Mouse (Mus musculus): ENCODE measurements at regions not wholly inside any gene's neighbourhood (a gene's known extent, or its start where the extent isn't known, plus 50 kb on each side); places are given as distances from the start of the nearest gene placed in this dataset.
A peak's percentile ranks its signal among the peaks of the same experiment; 100 is the strongest.

GRCm38 (mm10) chr2:74930702-74931101, 105.1 kb downstream of the Mtx2 start:
- peaks cover 57% of the 10 kb centered on the region for H3K27me3 ChIP-seq
- H3K4me1 ChIP-seq (replicated peaks), result peaks cover 36% of the 10 kb centered on the region
- no peak overlapping the region for H3K4me2 ChIP-seq
- no peaks in the 10 kb centered on the region for H3K36me3 ChIP-seq
- no peak for ATAC-seq (ENCODE audit: insufficient number of reproducible peaks, insufficient read depth, low FRiP score, low TSS enrichment, low read depth)
- 8% methylated on average over 3 of the region's 3 CpGs for WGBS
- no peak overlapping the region for H3K9ac ChIP-seq (replicated peaks)
- no peak overlapping the region for H3K4me3 ChIP-seq (replicated peaks)
- no peaks in the 10 kb centered on the region for H3K9me3 ChIP-seq
- no peak overlapping the region for H3K27ac ChIP-seq

GRCm38 (mm10) chr2:74933190-74933589, 107.6 kb downstream of the Mtx2 start:
- ATAC-seq (ENCODE audit: insufficient number of reproducible peaks, insufficient read depth, low FRiP score, low TSS enrichment, low read depth), result no peak
- Histone ChIP-seq H3K27me3 (peaks cover 67% of the 10 kb centered on the region), H3K27ac (no peak overlapping the region), H3K9me3 (no peaks in the 10 kb centered on the region), H3K4me2 (no peak overlapping the region), H3K36me3 (no peaks in the 10 kb centered on the region), H3K9ac (replicated peaks) (no peak overlapping the region), H3K4me3 (replicated peaks) (no peak overlapping the region), H3K4me1 (replicated peaks) (peaks cover 20% of the 10 kb centered on the region)
- 20% methylated on average over 8 of the region's 8 CpGs for WGBS

GRCm38 (mm10) chr2:74933771-74934170, 108.2 kb downstream of the Mtx2 start:
- ATAC-seq (ENCODE audit: insufficient number of reproducible peaks, insufficient read depth, low FRiP score, low TSS enrichment, low read depth), result no peak
- H3K27me3 ChIP-seq, result peaks cover 61% of the 10 kb centered on the region
- no peak overlapping the region for H3K4me3 ChIP-seq (replicated peaks)
- no peak overlapping the region for H3K4me2 ChIP-seq
- no peak overlapping the region for H3K27ac ChIP-seq
- peaks cover 19% of the 10 kb centered on the region for H3K4me1 ChIP-seq (replicated peaks)
- no peaks in the 10 kb centered on the region for H3K9me3 ChIP-seq
- H3K9ac ChIP-seq (replicated peaks), result no peak overlapping the region
- no peaks in the 10 kb centered on the region for H3K36me3 ChIP-seq
- WGBS, result 89% methylated on average over 1 of the region's 1 CpGs

GRCm38 (mm10) chr2:74938711-74939110, 113.1 kb downstream of the Mtx2 start:
- Histone ChIP-seq H3K36me3 (no peaks in the 10 kb centered on the region), H3K27me3 (peaks cover 33% of the 10 kb centered on the region), H3K4me1 (replicated peaks) (peaks cover 4% of the 10 kb centered on the region), H3K27ac (no peak overlapping the region), H3K4me3 (replicated peaks) (no peak overlapping the region), H3K9me3 (no peaks in the 10 kb centered on the region), H3K9ac (replicated peaks) (no peak overlapping the region), H3K4me2 (no peak overlapping the region)
- ATAC-seq (ENCODE audit: insufficient number of reproducible peaks, insufficient read depth, low FRiP score, low TSS enrichment, low read depth), result no peak
- WGBS, result 43% methylated on average over 9 of the region's 9 CpGs

GRCm38 (mm10) chr2:74941966-74942365, 116.4 kb downstream of the Mtx2 start:
- Histone ChIP-seq H3K9ac (replicated peaks) (no peak overlapping the region), H3K27ac (no peak overlapping the region), H3K4me3 (replicated peaks) (no peak overlapping the region), H3K4me2 (no peak overlapping the region), H3K9me3 (no peaks in the 10 kb centered on the region), H3K4me1 (replicated peaks) (peaks cover 14% of the 10 kb centered on the region), H3K36me3 (no peaks in the 10 kb centered on the region), H3K27me3 (peaks cover 13% of the 10 kb centered on the region)
- ATAC-seq (ENCODE audit: insufficient number of reproducible peaks, insufficient read depth, low FRiP score, low TSS enrichment, low read depth), result no peak
- WGBS, result 89% methylated on average over 10 of the region's 10 CpGs

- Histone ChIP-seq H3K4me2 (no peak overlapping the region), H3K27ac (no peak overlapping the region), H3K4me1 (replicated peaks) (peaks cover 18% of the 10 kb centered on the region), H3K9me3 (no peaks in the 10 kb centered on the region), H3K36me3 (no peaks in the 10 kb centered on the region), H3K27me3 (peaks cover 11% of the 10 kb centered on the region), H3K4me3 (replicated peaks) (no peak overlapping the region), H3K9ac (replicated peaks) (no peak overlapping the region)
- ATAC-seq (ENCODE audit: insufficient number of reproducible peaks, insufficient read depth, low FRiP score, low TSS enrichment, low read depth), result no peak
- 60% methylated on average over 6 of the region's 6 CpGs for WGBS
These were observed 117.1 kb downstream of the Mtx2 start for GRCm38 (mm10) chr2:74942611-74943198.

GRCm38 (mm10) chr2:74945185-74945749, 119.7 kb downstream of the Mtx2 start:
- Histone ChIP-seq H3K36me3 (no peaks in the 10 kb centered on the region), H3K9me3 (no peaks in the 10 kb centered on the region), H3K4me2 (peak overlapping the region; percentile 4; the same call in 1 of the 2 replicates), H3K9ac (replicated peaks) (no peak overlapping the region), H3K4me1 (replicated peaks) (peaks cover 22% of the 10 kb centered on the region), H3K27ac (no peak overlapping the region), H3K27me3 (peaks cover 19% of the 10 kb centered on the region), H3K4me3 (replicated peaks) (no peak overlapping the region)
- peak; percentile 68; the same call in 1 of the 2 replicates for ATAC-seq (ENCODE audit: insufficient number of reproducible peaks, insufficient read depth, low FRiP score, low TSS enrichment, low read depth)
- WGBS, result 20% methylated on average over 7 of the region's 7 CpGs

- Histone ChIP-seq H3K36me3 (no peaks in the 10 kb centered on the region), H3K27ac (no peak overlapping the region), H3K4me2 (no peak overlapping the region), H3K4me3 (replicated peaks) (no peak overlapping the region), H3K9me3 (no peaks in the 10 kb centered on the region), H3K9ac (replicated peaks) (no peak overlapping the region), H3K27me3 (peaks cover 23% of the 10 kb centered on the region), H3K4me1 (replicated peaks) (peaks cover 13% of the 10 kb centered on the region)
- no peak for ATAC-seq (ENCODE audit: insufficient number of reproducible peaks, insufficient read depth, low FRiP score, low TSS enrichment, low read depth)
- WGBS, result 65% methylated on average over 12 of the region's 12 CpGs
These were observed 126.0 kb downstream of the Mtx2 start for GRCm38 (mm10) chr2:74951401-74952260.

GRCm38 (mm10) chr2:74954101-74954500, 128.5 kb downstream of the Mtx2 start:
- Histone ChIP-seq H3K27me3 (peaks cover 27% of the 10 kb centered on the region), H3K27ac (no peak overlapping the region), H3K9ac (replicated peaks) (no peak overlapping the region), H3K9me3 (no peaks in the 10 kb centered on the region), H3K36me3 (no peaks in the 10 kb centered on the region), H3K4me2 (no peak overlapping the region), H3K4me3 (replicated peaks) (no peak overlapping the region), H3K4me1 (replicated peaks) (peaks cover 5% of the 10 kb centered on the region; the same call in 1 of the 2 replicates)
- no peak for ATAC-seq (ENCODE audit: insufficient number of reproducible peaks, insufficient read depth, low FRiP score, low TSS enrichment, low read depth)
- WGBS, result 63% methylated on average over 9 of the region's 9 CpGs

GRCm38 (mm10) chr2:74955281-74956128, 129.9 kb downstream of the Mtx2 start:
- Histone ChIP-seq H3K4me2 (no peak overlapping the region), H3K9ac (replicated peaks) (no peak overlapping the region), H3K4me1 (replicated peaks) (peaks cover 5% of the 10 kb centered on the region; the same call in 1 of the 2 replicates), H3K36me3 (no peaks in the 10 kb centered on the region), H3K9me3 (no peaks in the 10 kb centered on the region), H3K27me3 (peaks cover 20% of the 10 kb centered on the region), H3K4me3 (replicated peaks) (no peak overlapping the region), H3K27ac (no peak overlapping the region)
- WGBS, result 90% methylated on average over 4 of the region's 4 CpGs
- no peak for ATAC-seq (ENCODE audit: insufficient number of reproducible peaks, insufficient read depth, low FRiP score, low TSS enrichment, low read depth)

GRCm38 (mm10) chr2:74956129-74956450, 130.5 kb downstream of the Mtx2 start:
- peaks cover 23% of the 10 kb centered on the region for H3K27me3 ChIP-seq
- H3K4me3 ChIP-seq (replicated peaks), result no peak overlapping the region
- peaks cover 5% of the 10 kb centered on the region; the same call in 1 of the 2 replicates for H3K4me1 ChIP-seq (replicated peaks)
- no peaks in the 10 kb centered on the region for H3K9me3 ChIP-seq
- no peak overlapping the region for H3K27ac ChIP-seq
- H3K4me2 ChIP-seq, result no peak overlapping the region
- H3K36me3 ChIP-seq, result no peaks in the 10 kb centered on the region
- H3K9ac ChIP-seq (replicated peaks), result no peak overlapping the region
- ATAC-seq (ENCODE audit: insufficient number of reproducible peaks, insufficient read depth, low FRiP score, low TSS enrichment, low read depth), result no peak
- 92% methylated on average over 1 of the region's 1 CpGs for WGBS

All from limb, embryonic 12.5 days (tissue).